Mouse (Mus musculus): ENCODE data around the gene Sdf2l1.

DNA sequence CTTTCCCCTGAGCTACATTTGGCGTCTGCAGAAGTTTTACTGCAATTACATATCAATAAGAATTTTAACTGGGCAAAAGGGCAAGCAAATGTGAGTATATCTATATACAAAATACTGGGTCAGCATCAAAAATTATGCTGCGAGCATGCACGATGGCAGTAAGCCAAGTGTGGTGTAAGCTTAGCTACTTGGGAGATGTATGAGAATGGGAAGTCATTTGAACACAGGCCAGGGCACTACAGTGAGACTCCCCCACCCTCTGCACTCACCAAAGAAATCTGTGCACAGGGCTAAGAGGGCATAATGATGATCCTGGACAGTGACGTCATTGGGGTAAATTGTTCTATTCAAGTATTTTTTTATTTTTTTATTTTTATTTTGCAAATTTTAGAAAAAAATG, 27.6 kb downstream of the Sdf2l1 start:
- TF ChIP-seq CTCF (IDR thresholded peaks at IDR 0.05; ENCODE audit: low read depth) (no peak), EP300 (IDR thresholded peaks at IDR 0.05; ENCODE audit: low read depth) (no peak)
